Mouse (Mus musculus): ENCODE data around the gene Otud7a. TPM values are rescaled to one million over a fixed set of nuclear protein-coding genes. Genes with fewer than 3 reads are reported as not detected.

Otud7a gene
- polyA plus RNA-seq, 1 experiment from 2014 or later = 0.13 TPM

GRCm38 (mm10) chr7:63796001-63796632, 351.6 kb downstream of the Otud7a start:
- 44% methylated on average over 8 of the region's 8 CpGs for WGBS

GRCm38 (mm10) chr7:63798446-63798845, 353.9 kb downstream of the Otud7a start:
- 86% methylated on average over 3 of the region's 3 CpGs for WGBS
- no peaks in the 10 kb centered on the region for H3K36me3 ChIP-seq (ENCODE audit: control insufficient read depth, insufficient read depth)
- TF ChIP-seq CTCF (IDR thresholded peaks at IDR 0.05; ENCODE audit: low read depth) = no peak
- no peak overlapping the region for H3K9ac ChIP-seq (ENCODE audit: low read depth, low read length)
- H3K27ac ChIP-seq (ENCODE audit: low read depth, low read length) = no peak overlapping the region
- no peaks in the 10 kb centered on the region for H3K9me3 ChIP-seq (ENCODE audit: control insufficient read depth)
- H3K4me2 ChIP-seq (replicated peaks; ENCODE audit: low read depth) = no peak overlapping the region
- no peaks in the 10 kb centered on the region for H3K27me3 ChIP-seq (replicated peaks; ENCODE audit: control insufficient read depth, insufficient read depth, low read length)
- no peak for ATAC-seq
- no peaks in the 10 kb centered on the region for H3K4me1 ChIP-seq (replicated peaks; ENCODE audit: control insufficient read depth, insufficient read depth, low read length)
- H3K4me3 ChIP-seq (ENCODE audit: low read depth, low read length) = no peak overlapping the region

More at GRCm38 (mm10) chr7:63796001-63796632, 351.6 kb downstream of the Otud7a start:
- H3K27ac ChIP-seq (ENCODE audit: low read depth, low read length) = no peak overlapping the region
- H3K36me3 ChIP-seq (ENCODE audit: control insufficient read depth, insufficient read depth) = no peaks in the 10 kb centered on the region
- no peak for TF ChIP-seq CTCF (IDR thresholded peaks at IDR 0.05; ENCODE audit: low read depth)
- no peak for ATAC-seq
- H3K27me3 ChIP-seq (replicated peaks; ENCODE audit: control insufficient read depth, insufficient read depth, low read length) = no peaks in the 10 kb centered on the region
- H3K4me3 ChIP-seq (ENCODE audit: low read depth, low read length) = no peak overlapping the region
- H3K9me3 ChIP-seq (ENCODE audit: control insufficient read depth) = no peaks in the 10 kb centered on the region
- H3K9ac ChIP-seq (ENCODE audit: low read depth, low read length) = no peak overlapping the region
- H3K4me1 ChIP-seq (replicated peaks; ENCODE audit: control insufficient read depth, insufficient read depth, low read length) = no peaks in the 10 kb centered on the region
- no peak overlapping the region for H3K4me2 ChIP-seq (replicated peaks; ENCODE audit: low read depth)

GRCm38 (mm10) chr7:63799304-63799703, 354.8 kb downstream of the Otud7a start:
- Histone ChIP-seq H3K9ac (ENCODE audit: low read depth, low read length) (no peak overlapping the region), H3K4me2 (replicated peaks; ENCODE audit: low read depth) (no peak overlapping the region), H3K27ac (ENCODE audit: low read depth, low read length) (no peak overlapping the region), H3K9me3 (ENCODE audit: control insufficient read depth) (no peaks in the 10 kb centered on the region), H3K36me3 (ENCODE audit: control insufficient read depth, insufficient read depth) (no peaks in the 10 kb centered on the region), H3K27me3 (replicated peaks; ENCODE audit: control insufficient read depth, insufficient read depth, low read length) (no peaks in the 10 kb centered on the region), H3K4me3 (ENCODE audit: low read depth, low read length) (no peak overlapping the region), H3K4me1 (replicated peaks; ENCODE audit: control insufficient read depth, insufficient read depth, low read length) (no peaks in the 10 kb centered on the region)
- 85% methylated on average over 7 of the region's 7 CpGs for WGBS
- no peak for TF ChIP-seq CTCF (IDR thresholded peaks at IDR 0.05; ENCODE audit: low read depth)
- no peak for ATAC-seq

- no peak for TF ChIP-seq CTCF (IDR thresholded peaks at IDR 0.05; ENCODE audit: low read depth)
- Histone ChIP-seq H3K9me3 (ENCODE audit: control insufficient read depth) (no peaks in the 10 kb centered on the region), H3K4me3 (ENCODE audit: low read depth, low read length) (no peak overlapping the region), H3K27ac (ENCODE audit: low read depth, low read length) (no peak overlapping the region), H3K9ac (ENCODE audit: low read depth, low read length) (no peak overlapping the region), H3K27me3 (replicated peaks; ENCODE audit: control insufficient read depth, insufficient read depth, low read length) (no peaks in the 10 kb centered on the region), H3K36me3 (ENCODE audit: control insufficient read depth, insufficient read depth) (no peaks in the 10 kb centered on the region), H3K4me2 (replicated peaks; ENCODE audit: low read depth) (no peak overlapping the region), H3K4me1 (replicated peaks; ENCODE audit: control insufficient read depth, insufficient read depth, low read length) (no peaks in the 10 kb centered on the region)
- 92% methylated on average over 21 of the region's 21 CpGs for WGBS
- ATAC-seq = no peak
Measured at GRCm38 (mm10) chr7:63802751-63803150, 358.2 kb downstream of the Otud7a start.

Other genes with a start within 250 kb of the Otud7a start
- 0.22 and 0.34 TPM in 2 replicates for gene Chrna7, start 232.2 kb upstream of the Otud7a start, polyA plus RNA-seq (2015; fragmentation: Nextera tagmentation; extraction: Ambion mirVana)